Mouse (Mus musculus) heart, adult 2 months (tissue): ENCODE results near the gene 1700057G04Rik. TPM values are rescaled to one million over a fixed set of nuclear protein-coding genes. Genes with fewer than 3 reads are reported as not detected.

Experiments
- DNase-seq, 2 experiments: peaks; one replicate each; pipeline ENCODE4 v3.0.0; 2021
- H3K27ac ChIP-seq: fragments of 200-600 bp; 2 replicates; pipeline ENCODE4 v1.8.1; 2022
- H3K27me3 ChIP-seq: fragments of 200-500 bp; 2 replicates; pipeline ENCODE4 v1.6.1; 2012; ENCODE audit warnings: mild to moderate bottlenecking, low read length, inconsistent platforms, mixed read lengths; ENCODE audit not compliant: control insufficient read depth, insufficient read depth
- H3K36me3 ChIP-seq: fragments of 200-500 bp; 2 replicates; pipeline ENCODE4 v1.6.1; 2012; ENCODE audit warnings: low read length, inconsistent platforms; ENCODE audit not compliant: control insufficient read depth, insufficient read depth
- H3K4me1 ChIP-seq: fragments of 200-500 bp; 2 replicates; pipeline ENCODE4 v1.6.1; 2011; ENCODE audit warnings: low read length; ENCODE audit not compliant: control insufficient read depth, insufficient read depth
- H3K4me3 ChIP-seq: fragments of 200-600 bp; 2 replicates; pipeline ENCODE4 v1.8.1; 2022
- H3K79me2 ChIP-seq: fragments of 200-500 bp; replicated peaks from 2 replicates; pipeline ENCODE4 v1.6.1; 2012; ENCODE audit warnings: mild to moderate bottlenecking, inconsistent platforms, low read length, moderate library complexity, mixed read lengths; ENCODE audit not compliant: control insufficient read depth, insufficient read depth
- H3K9ac ChIP-seq: fragments of 200-500 bp; 2 replicates; pipeline ENCODE4 v1.6.1; 2012; ENCODE audit warnings: low read depth, mild to moderate bottlenecking, control low read depth, inconsistent platforms, low read length, mixed read lengths
- CTCF ChIP-seq: fragments of 200-600 bp; IDR thresholded peaks from 2 replicates; pipeline ENCODE4 v1.8.1; 2022; ENCODE audit warnings: antibody characterized with exemption, mild to moderate bottlenecking, moderate library complexity
- EP300 ChIP-seq: fragments of 200-500 bp; IDR thresholded peaks from 2 replicates; pipeline ENCODE4 v1.6.1; 2011; ENCODE audit warnings: low read depth, low read length, control low read depth; ENCODE audit not compliant: insufficient read depth
- POLR2A ChIP-seq: fragments of 200-500 bp; IDR thresholded peaks from 2 replicates; pipeline ENCODE4 v1.6.1; 2011; ENCODE audit warnings: mild to moderate bottlenecking, low read depth, low read length, control low read depth; ENCODE audit not compliant: insufficient read depth
- WGBS: fragments of 180-500 bp; shearing (Covaris S2); methylation state at CpG from one replicate; pipeline ENCODE4 v1.1.7; 2018; 5-methylcytosine and 5-hydroxymethylcytosine counted together
- intact Hi-C: fragments of 180-260 bp; cut with DNase I; formaldehyde crosslinking; loops from one replicate; pipeline ENCODE4 v1.15.1; 2025
- polyA plus RNA-seq: library from polyadenylated mRNA; depleted of rRNA; stranded (reverse); fragments of >200 nt; gene quantifications from 2 replicates; pipeline ENCODE4 v1.2.3, GENCODE M21; 2012
- total RNA-seq, 2 experiments: library from RNA; stranded (reverse); gene quantifications; 2 replicates each; pipeline ENCODE4 v1.2.3; 2021

1700057G04Rik gene
- total and polyA plus RNA-seq, 3 experiments, result not detected

DNA sequence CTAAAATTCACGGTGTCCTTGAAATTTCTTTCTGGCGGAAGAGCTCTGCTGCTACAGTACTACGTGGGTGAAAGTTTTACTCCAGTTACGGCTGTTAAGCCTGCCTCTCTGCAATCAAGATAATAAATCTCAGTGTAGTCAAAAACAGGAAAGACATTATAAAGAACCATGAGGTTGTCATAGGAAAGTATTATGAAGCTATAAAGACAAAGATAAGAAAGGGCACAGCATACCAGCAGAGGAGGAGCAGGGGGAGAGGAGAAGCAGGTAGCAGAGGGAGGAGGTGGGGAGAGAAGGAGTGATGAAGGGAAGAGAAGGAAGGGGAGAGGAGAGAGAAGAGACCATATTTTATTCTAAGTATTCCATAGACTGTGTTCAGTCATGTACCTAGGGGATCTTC, 64.7 kb downstream of the 1700057G04Rik start:
- Histone ChIP-seq H3K9ac (no peak overlapping the region), H3K4me3 (no peak overlapping the region), H3K36me3 (no peaks in the 10 kb centered on the region), H3K79me2 (no peaks in the 10 kb centered on the region), H3K27me3 (no peaks in the 10 kb centered on the region), H3K27ac (no peak overlapping the region), H3K4me1 (peaks cover 6% of the 10 kb centered on the region)
- DNase-seq, result no peak
- 37% methylated on average over 4 of the region's 4 CpGs for WGBS
- no peak for TF ChIP-seq CTCF
- TF ChIP-seq EP300, result no peak
- no peak for TF ChIP-seq POLR2A
- intact Hi-C loops, result loop anchor here (2.0 kb wide), 2 partner anchors 99 to 155 kb away; partner anchors contain the start of gene Plscr2

DNA sequence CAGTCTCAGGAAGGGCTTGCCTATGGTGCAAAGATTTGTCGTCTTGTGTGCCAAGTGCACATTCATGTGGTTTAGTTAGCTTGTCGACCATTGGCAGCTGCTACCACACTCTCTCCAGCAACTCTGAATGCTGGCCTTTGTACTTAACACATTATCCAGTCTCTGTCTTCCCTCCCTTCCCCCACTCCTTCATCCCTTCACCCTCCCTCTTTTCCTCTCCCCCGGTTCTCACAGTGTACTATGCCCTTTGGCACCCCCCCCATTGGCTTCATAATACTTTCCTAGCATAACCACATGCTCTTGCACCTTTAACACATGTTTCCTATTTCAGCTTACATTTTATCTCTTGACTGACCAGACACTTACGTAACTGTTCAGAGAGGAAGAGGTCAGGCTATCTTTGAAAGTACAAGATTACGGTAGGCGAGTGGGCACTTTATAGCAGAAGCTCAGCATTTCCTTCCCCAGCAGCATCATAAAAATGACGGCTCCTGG, 65.6 kb downstream of the 1700057G04Rik start:
- Histone ChIP-seq H3K27ac (peak overlapping the region; percentile 1; the same call in 1 of the 2 replicates), H3K9ac (no peak overlapping the region), H3K27me3 (no peaks in the 10 kb centered on the region), H3K36me3 (no peaks in the 10 kb centered on the region), H3K4me3 (no peak overlapping the region), H3K79me2 (no peaks in the 10 kb centered on the region), H3K4me1 (peaks cover 6% of the 10 kb centered on the region)
- TF ChIP-seq CTCF (no peak), EP300 (0 out of 2 replicates have a peak, but pooled peaks have one; percentile 50)
- peak in 1 of 2 experiments; percentile 15 for DNase-seq
- WGBS, result 10% methylated on average over 7 of the region's 7 CpGs
- intact Hi-C loops, result loop anchor here (2.0 to 5.0 kb wide), 3 partner anchors 100 to 227 kb away; partner anchors contain the start of gene Plscr2

DNA sequence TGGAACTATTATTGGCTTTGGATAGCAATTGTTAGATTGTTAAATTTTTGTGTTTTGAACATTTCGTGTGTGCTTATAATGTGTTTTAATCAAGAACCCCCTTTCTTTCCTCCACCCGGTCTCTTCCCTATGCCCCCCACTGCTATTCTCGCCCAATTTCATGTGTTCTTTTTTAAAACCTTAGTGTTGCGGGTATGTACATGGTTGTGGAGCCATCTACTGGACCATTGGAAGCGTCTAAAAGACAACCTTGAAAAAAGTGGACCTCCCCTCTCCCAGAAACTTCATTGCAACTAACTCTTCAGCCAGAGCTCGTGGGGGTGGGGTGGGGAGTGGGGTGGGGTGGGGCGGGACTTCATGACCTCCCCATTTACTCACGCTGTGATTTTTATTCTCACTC, 66.2 kb downstream of the 1700057G04Rik start:
- H3K9ac ChIP-seq, result no peak overlapping the region
- H3K4me3 ChIP-seq, result no peak overlapping the region
- H3K79me2 ChIP-seq, result no peaks in the 10 kb centered on the region
- peak overlapping the region; percentile 1 for H3K27ac ChIP-seq
- 39% methylated on average over 8 of the region's 8 CpGs for WGBS
- no peaks in the 10 kb centered on the region for H3K36me3 ChIP-seq
- peaks cover 6% of the 10 kb centered on the region for H3K4me1 ChIP-seq
- TF ChIP-seq CTCF, result peak; percentile 57
- no peak for TF ChIP-seq EP300
- no peak for TF ChIP-seq POLR2A
- no peaks in the 10 kb centered on the region for H3K27me3 ChIP-seq
- no peak for DNase-seq
- intact Hi-C loops, result loop anchor here (2.0 to 5.0 kb wide), 3 partner anchors 101 to 228 kb away; partner anchors contain the start of gene Plscr2

DNA sequence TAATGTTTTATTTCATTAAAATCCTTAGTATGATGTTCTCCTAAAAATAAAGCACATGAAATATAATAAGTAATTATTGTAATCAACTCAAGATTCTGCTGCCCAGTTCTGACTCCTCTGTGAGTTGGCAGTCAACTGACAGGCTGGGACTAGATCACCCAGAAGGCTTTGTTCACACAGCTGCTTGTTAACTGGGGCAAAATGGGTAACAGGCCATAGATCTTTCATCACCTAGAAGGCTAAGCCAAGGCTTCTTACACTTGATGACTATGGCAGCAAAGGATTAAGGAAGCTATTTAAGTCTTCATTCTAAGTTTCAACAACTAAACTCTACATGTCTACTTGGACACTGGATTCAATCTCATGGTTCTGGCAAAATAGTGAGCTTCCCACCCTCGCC, 68.8 kb downstream of the 1700057G04Rik start:
- WGBS, result 54% methylated on average over 1 of the region's 1 CpGs
- intact Hi-C loops, result loop anchor here (5.0 kb wide), 1 partner anchor 231 kb away; no protein-coding TSS in a partner anchor
- no peaks in the 10 kb centered on the region for H3K36me3 ChIP-seq
- TF ChIP-seq EP300 (no peak), POLR2A (no peak), CTCF (no peak)
- H3K27me3 ChIP-seq, result no peaks in the 10 kb centered on the region
- peaks cover 6% of the 10 kb centered on the region for H3K4me1 ChIP-seq
- no peak overlapping the region for H3K9ac ChIP-seq
- no peaks in the 10 kb centered on the region for H3K79me2 ChIP-seq
- DNase-seq, result peak in 1 of 2 experiments; percentile 14
- no peak overlapping the region for H3K4me3 ChIP-seq
- no peak overlapping the region for H3K27ac ChIP-seq

DNA sequence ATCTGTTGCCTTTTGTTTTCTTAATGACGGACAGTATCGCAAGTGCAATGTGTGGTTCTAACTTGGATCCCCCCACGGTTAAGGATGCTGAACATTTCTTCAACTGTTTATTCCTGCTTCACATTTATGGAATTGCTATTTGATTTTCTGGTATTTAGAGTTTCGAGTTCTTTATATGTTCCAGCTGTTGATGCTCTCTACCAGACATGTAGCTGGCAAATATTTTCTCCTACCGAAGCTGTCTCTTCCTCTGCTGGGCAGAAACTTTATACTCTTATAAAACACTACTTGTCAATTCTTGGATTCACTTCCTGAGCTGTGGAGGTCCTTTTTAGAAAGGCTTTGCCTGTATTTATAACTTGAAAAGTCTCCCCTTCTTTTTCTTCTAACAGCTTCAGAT, 70.1 kb downstream of the 1700057G04Rik start:
- Histone ChIP-seq H3K27ac (no peak overlapping the region), H3K27me3 (no peaks in the 10 kb centered on the region), H3K9ac (no peak overlapping the region), H3K4me1 (peaks cover 5% of the 10 kb centered on the region), H3K36me3 (no peaks in the 10 kb centered on the region), H3K79me2 (no peaks in the 10 kb centered on the region), H3K4me3 (no peak overlapping the region)
- 59% methylated on average over 5 of the region's 5 CpGs for WGBS
- intact Hi-C loops, result loop anchor here (5.0 kb wide), 1 partner anchor 232 kb away; no protein-coding TSS in a partner anchor
- TF ChIP-seq EP300, result no peak
- TF ChIP-seq CTCF, result no peak
- TF ChIP-seq POLR2A, result no peak
- no peak for DNase-seq

DNA sequence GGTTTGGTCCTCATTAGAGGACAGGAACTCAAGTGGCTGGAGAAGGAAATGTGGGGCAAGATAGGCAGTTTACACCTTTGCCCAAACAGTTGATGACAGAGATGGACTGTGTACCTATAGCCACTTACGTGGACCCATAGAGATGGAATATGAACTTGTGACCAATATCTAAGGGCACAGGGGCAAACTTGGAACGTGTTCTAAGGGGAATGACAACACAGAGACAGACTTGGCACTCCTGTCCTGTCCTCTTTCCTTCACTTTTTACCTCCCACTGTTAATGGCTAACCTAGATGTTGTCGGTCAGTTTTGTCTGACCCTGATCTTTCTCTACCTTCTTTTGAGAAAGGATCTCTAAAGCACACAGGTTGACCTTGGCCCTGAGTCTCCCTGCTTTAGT, 74.2 kb downstream of the 1700057G04Rik start:
- H3K9ac ChIP-seq, result no peak overlapping the region
- WGBS, result 84% methylated on average over 3 of the region's 3 CpGs
- no peak for DNase-seq
- no peaks in the 10 kb centered on the region for H3K27me3 ChIP-seq
- no peaks in the 10 kb centered on the region for H3K4me1 ChIP-seq
- intact Hi-C loops, result loop anchor here (10.0 kb wide), 1 partner anchor 231 kb away; no protein-coding TSS in a partner anchor
- H3K4me3 ChIP-seq, result no peak overlapping the region
- no peak overlapping the region for H3K27ac ChIP-seq
- TF ChIP-seq EP300 (no peak), CTCF (no peak), POLR2A (no peak)
- H3K36me3 ChIP-seq, result no peaks in the 10 kb centered on the region
- no peaks in the 10 kb centered on the region for H3K79me2 ChIP-seq
